Mouse (Mus musculus): Measurements from ENCODE around the gene Aire.

GRCm38 (mm10) chr10:78069101-78070011, 25.9 kb upstream of the Aire start, which contains the start of gene Icosl:
- TF ChIP-seq CTCF (IDR thresholded peaks at IDR 0.05; ENCODE audit: insufficient read depth, low read length) (no peak), POLR2A (IDR thresholded peaks at IDR 0.05; ENCODE audit: borderline replicate concordance, extremely low read depth, low read depth, low read length) (peak; percentile 71; the same call in 1 of the 2 replicates)

All from lung, adult 2 months (tissue).